Mouse (Mus musculus) lung, postnatal 0 days (tissue): ENCODE data around the gene Nr2e1.

Source experiments
- CTCF ChIP-seq: IDR thresholded peaks from 2 replicates; pipeline ENCODE4 v1.5.1; 2016; ENCODE audit warnings: antibody characterized with exemption, mild to moderate bottlenecking
- EP300 ChIP-seq: IDR thresholded peaks from 2 replicates; pipeline ENCODE4 v1.6.1; 2016; ENCODE audit warnings: antibody characterized with exemption, mild to moderate bottlenecking, control low read depth

DNA sequence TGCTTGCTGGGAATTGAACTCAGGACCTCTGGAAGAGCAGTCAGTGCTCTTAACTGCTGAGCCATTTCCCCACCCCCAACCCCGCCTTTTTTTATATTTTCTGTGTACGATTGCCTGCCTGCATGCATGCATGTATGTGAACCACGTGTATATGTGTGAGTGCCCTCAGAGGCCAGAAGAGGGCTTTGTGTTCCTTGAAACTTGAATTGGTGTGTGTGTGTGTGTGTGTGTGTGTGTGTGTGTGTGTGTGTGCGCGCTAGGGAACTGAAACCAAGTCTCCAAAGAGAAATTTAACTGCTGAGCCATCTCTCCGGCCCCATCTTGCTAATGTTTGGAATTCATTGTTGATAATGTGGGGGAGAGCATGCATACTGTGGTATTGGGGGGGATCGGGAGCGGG is 15.2 kb upstream of the Nr2e1 start:
- TF ChIP-seq CTCF (no peak), EP300 (no peak)
